Mouse (Mus musculus) v-Abl transformed pro-B cells (cell line): ENCODE results near the gene Selenbp1.
"Not testable (repeated sequence)": the region's sequence is repeated elsewhere in the genome, so short reads cannot be mapped to it uniquely, and the experiment has no call there.

Experiments used
- in situ Hi-C, 2 experiments: fragments of 400-800 bp; cut with MboI; formaldehyde crosslinking; loops; one replicate each; pipeline ENCODE4 v1.15.1; 2025; ENCODE audit not compliant: unreplicated experiment in 2 of 2

Selenbp1 gene

DNA sequence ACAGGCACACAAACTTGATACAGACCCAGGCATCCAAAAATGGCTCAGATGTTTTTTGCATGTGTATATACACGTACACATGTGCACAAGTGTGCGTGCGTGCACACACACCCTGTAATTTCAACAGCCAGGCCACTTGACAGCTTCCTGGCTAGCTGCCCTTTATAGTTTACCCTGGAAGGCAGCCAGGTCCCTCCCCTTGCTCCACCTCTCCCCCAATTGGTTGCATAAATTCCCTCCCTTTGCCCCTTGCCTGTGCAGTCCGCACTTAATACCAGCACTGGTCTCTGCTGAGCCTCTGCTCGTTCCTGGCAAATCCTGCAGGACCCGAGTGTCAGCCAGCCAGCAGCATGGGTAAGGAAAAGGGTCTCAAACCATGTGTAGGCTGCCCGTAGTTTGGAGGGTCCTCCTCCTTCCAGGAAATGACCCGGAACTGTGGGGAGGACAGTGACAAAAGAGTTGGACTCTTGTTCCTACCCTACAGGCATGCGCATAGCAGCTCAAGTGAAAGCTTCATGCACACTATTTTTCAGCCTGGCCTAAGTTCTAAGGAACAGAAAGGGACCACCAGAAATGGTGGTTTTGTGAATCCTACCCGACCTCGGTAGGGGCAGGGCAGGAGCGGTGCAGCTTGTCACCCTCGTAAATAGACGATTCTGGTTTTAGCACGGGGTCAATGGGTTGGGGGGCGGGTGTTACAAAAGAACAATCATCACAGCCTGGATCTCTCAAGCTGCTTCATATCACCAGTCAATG lies at the start of gene Selenbp1:
Gene Selenbp1 (plus strand): TSS at position 248 of the 756 bp plus-strand sequence.
- in situ Hi-C loops = no loop called here

DNA sequence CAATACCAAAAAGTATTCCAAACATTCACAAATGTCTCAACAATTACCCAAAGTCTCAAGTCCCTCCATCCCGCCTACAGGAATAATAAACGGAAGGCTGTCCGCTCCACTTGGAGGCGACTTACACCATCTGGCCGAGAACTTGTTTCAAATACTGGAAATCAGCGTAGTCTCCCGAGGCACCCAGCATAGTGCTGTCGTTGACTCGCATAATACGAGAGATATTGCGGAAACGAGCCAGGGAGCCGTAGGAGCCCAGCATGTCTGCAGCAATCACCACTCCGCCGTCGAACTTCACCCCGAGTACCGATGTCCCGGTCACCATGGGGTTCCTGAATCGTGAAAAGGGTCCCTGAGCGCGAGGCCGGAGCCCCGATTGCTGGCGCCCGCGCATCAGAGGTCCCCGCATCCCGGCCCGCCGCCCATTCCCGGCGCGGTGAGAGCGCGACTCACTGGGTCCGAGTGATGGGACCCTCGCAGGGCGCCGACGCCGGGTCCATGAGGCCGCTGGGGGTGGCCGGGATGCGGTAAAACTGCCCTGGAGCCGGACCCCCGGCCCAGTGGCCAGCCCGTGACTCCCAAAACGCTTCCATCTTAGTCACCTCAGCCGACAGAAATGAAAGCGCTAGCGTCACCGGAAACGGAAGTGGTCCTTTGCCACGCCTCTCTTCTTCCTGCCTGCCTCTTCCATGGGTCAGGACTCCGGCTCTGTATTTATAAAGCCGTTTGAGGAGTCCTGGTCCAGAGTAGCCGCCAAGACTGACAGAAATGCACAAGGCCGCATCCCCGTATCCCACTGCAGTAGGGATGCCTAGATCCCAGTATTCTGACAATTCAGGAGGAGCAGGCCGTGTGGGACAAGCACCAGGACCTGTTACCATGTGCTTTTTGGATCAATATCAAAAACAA lies 46.3 kb upstream of the Selenbp1 start, which contains the start of gene Psmb4:
Gene Psmb4 (minus strand): TSS at position 646 of the 909 bp plus-strand sequence.
- in situ Hi-C loops = no loop called here

- in situ Hi-C loops = no loop called here
Observed at GRCm38 (mm10) chr3:94888595-94888994, 44.3 kb upstream of the Selenbp1 start.

DNA sequence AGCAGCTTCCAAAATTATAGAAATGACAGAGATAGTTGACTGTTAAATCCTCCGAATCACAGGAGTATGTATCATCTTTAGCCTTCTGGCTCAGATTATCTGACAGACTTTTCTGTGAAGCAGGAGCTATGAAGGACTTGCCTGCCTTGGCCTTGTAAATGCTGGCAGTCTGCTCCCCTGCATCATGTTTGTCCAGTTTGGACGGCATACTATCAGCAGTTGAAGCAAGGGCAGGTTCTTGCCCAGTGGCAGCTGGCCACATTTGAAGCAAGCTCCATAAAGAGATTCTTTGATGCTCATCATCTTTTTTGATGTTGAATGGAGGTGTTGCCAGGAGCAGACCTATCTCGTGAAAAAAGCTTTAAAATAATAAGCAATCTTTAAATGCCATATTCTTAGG lies 38.8 kb upstream of the Selenbp1 start:
- in situ Hi-C loops = no loop called here

DNA sequence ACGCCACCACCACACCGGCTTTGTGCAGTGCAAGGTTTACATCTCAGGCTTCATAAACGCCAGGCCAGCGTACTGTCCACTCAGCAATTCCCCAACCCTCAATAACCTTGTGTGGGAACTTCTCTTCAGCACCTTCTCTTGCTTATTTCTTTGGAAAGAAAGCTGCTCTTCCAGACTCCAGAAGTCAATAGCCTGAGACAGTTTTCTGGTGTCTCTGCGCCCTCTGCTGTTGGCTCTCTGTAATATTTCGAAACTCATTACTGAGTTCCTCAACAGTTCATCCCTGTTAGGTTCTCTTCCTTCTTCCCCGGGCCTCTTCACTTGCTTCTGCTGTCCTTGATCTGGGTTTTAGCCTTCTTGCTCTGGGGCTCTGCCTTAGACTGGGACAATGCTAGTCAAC lies 30.1 kb upstream of the Selenbp1 start:
- in situ Hi-C loops = loop anchor here (5.0 to 10.0 kb wide), 7 partner anchors 40 to 535 kb away; no protein-coding TSS in a partner anchor

DNA sequence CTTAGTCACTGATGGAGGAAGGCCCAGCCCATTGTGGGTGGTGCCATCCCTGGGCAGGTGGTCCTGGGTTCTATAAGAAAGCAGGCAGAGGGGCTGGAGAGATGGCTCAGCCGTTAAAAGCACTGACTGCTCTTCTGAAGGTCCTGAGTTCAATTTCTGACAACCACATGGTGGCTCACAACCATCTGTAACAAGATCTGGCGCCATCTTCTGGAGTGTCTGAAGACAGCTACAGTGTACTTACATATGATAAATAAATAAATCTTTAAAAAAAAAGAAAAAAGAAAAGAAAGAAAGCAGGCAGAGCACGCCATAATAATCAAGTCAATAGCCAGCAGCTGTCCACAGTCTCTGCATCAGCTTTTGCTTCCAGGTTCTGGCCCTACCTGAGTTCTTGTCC lies 28.1 kb upstream of the Selenbp1 start:
- in situ Hi-C loops = loop anchor here (5.0 to 10.0 kb wide), 7 partner anchors 38 to 537 kb away; no protein-coding TSS in a partner anchor

DNA sequence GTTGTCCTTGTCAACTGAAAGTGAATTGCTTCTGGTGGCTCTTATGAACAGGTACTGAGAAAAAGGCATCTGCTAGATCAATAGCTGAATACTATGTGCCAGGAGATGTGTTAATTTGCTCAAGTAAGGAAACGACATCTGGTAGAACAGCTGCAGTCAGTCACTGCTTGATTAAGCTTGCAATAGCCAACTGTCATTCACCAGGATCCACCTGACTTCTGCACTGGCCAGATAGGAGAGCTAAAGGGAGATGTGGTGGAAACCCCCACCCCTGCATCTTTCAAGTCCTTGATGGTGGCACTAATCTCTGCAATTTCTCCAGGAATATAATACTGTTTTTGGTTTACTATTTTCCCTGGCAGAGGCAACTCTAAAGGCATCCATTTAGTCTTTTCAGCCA lies 26.4 kb upstream of the Selenbp1 start:
- in situ Hi-C loops = loop anchor here (5.0 to 10.0 kb wide), 4 partner anchors 78 to 539 kb away; no protein-coding TSS in a partner anchor

GRCm38 (mm10) chr3:94911050-94911693 lies 21.7 kb upstream of the Selenbp1 start:
- in situ Hi-C loops = no loop called here

- in situ Hi-C loops = no loop called here
Observed at GRCm38 (mm10) chr3:94913801-94914200, 19.1 kb upstream of the Selenbp1 start.

DNA sequence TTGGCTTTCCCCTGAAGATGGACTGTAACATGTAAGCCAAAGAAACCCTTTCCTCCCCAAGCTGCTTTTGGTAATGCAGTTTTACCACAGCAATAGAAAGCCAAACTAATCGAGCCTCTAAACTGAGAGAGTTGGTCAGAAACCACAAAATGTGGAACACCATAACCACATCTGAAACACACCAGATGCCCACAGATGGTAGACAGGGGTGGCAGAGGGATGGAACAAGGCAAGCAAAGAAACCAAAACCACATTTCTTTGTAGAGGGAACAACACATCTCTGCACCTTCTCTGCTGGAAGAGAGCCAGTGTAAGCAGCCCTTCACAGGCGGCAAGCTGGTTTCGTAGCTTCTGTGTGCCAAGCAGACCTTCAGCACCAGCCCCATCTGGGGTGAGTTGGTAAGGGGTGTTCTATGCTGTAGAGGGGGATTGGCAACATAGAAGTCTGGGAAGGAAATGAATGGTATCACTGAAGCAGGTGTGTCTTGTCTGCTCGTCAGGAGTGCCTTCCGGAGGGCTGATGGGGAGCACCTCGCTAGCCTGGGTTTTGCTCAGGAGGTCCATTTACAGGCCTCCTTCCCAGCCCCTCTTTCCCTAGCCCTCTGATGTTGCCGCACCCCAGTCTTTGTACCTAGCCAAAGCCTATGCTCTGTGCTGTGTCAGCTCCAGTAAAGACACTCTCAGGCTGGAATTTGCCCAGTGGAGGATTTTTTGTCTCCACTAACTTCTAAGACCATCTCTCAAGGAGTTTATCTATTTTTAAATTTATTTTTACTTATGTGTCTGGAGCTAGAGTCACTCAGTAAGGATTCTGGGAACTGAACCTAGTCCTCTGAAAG lies 16.7 kb upstream of the Selenbp1 start:
- in situ Hi-C loops = no loop called here

DNA sequence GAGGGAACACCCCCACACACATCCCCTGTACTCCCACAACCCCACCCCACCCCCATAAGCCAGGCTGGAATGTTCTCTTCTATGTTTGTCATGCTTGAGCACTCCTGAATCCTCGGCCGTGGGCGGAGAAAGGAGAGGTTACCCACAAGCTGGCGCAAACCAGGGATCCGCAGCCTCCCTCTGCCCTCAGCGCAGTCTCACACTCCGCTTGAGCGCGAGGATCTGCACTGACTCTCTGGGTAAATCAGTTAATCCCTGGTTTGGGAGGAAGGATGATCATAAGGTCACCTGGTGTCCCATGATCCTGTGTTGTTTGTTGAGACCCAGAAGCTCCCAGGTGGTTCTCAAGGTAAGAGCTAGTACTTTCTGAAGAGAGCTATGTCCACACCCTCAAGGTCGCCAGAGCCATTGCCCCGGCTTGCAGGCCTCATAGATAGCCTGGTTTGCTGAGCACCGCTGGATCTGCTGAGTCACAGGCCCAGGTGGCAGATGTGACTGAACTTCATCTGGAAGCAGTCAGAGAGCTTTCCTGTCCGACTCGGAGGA lies 15.0 kb upstream of the Selenbp1 start:
- in situ Hi-C loops = no loop called here

- in situ Hi-C loops = no loop called here
Observed at GRCm38 (mm10) chr3:94918845-94919244, 14.0 kb upstream of the Selenbp1 start.

DNA sequence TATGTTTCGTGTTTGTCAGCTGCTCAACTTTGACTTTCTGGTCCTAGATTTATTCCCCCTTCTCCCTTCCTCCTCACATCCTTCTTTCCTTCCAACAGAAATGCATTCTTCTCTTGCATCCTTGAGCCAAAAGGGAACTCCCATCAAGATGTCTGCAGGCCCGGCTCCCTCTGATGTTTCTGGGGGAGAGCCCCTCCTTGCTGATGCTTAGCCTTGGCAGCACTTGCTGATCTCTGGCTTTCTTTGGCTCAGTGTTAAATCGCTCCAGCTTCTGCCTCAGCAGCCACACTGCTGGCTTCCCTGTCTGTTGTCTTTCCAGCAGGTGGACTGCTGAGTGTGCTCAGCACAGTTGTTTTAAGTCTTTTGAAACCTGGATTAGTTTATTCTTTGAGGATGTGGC lies 11.8 kb upstream of the Selenbp1 start:
- in situ Hi-C loops = no loop called here

DNA sequence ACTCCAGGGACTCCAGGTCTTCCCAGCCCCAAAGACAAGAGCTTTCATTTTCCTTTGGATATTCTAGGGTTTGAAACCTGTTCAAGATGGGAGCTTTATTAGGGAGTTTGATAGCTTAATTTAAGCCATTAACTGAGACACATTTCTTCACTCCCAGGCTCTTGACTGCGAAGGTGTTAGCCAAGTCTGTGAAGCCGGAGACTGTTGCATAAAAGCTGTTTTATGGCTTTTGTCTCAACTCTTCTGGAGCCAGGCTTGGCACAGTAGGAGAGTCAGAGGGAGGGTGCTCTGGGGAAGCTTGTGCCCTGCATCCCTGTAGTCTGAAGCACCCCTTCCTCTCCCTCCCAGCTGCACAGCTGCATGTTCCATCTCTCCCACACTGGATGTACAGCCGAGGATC lies 10.5 kb upstream of the Selenbp1 start:
- in situ Hi-C loops = no loop called here

DNA sequence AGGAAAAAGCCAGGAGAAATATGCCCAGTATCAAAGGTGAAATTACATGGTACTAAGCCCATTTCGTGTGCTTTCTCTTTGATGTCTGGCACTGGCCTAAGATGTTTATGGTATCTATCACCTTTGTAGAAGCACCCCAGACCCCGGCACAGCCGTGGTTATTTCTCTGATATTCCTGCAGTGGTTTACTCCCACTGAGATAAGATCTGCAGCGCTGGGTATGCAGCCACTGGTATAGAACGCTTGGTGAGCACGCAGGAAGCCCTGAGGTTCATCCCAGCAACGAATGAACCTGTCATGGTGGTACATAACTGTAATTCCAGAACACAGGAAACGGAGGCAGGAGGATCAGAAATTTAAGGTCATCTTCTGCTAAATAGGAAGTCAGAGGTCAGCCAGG lies 8.2 kb upstream of the Selenbp1 start:
- in situ Hi-C loops = no loop called here

GRCm38 (mm10) chr3:94926301-94926736 lies 6.5 kb upstream of the Selenbp1 start:
- in situ Hi-C loops = not testable (repeated sequence)

- in situ Hi-C loops = not testable (repeated sequence)
Observed at GRCm38 (mm10) chr3:94928979-94929378, 3.9 kb upstream of the Selenbp1 start.

- in situ Hi-C loops = not testable (repeated sequence)
Observed at GRCm38 (mm10) chr3:94930386-94931266, 2.2 kb upstream of the Selenbp1 start.
